Mouse (Mus musculus) retina, embryonic 14.5 days (tissue): ENCODE data around the gene Chrm4.

Experiments used
- DNase-seq: peaks from one replicate; pipeline ENCODE4 v3.0.0-alpha.2; 2015; ENCODE audit warnings: low spot score

Gene Chrm4

DNA sequence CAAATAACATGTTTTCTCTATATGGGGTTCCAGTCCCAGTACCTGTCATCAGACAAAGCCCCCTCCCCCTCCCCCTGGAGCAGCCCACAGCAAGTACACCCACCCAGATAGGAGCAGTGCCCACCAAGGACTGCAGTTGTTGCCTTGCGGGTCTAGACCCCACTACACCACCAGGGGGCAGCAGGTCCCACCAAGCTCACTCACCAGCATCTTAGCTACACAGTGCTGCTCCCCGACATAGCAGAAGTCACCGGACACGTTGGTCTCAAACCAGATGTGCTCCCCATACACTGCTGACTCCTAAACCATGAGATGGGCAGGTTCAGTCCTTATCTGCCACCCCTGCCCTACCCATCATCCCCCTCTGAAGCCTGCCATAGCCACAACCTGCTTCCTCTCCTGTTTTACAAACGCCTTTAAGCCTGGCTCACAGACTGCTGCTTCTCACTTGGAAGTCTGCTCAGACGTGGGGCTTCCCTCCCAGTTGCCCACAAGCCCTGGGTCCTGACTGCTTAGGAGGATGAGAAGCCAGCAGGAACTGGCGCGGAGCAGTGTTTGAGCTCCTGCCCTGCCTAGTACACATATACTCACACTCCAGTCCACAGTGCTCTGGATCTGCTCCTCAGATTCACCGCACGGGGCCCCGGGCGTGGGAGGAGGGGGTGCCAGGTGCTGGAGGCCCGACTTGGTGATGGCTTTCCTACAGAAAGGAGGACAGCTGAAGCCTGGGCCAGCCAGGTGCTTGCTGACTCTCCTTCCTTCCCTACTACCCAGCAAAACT, 17.3 kb downstream of the Chrm4 start:
- peak; percentile 89 for DNase-seq

DNA sequence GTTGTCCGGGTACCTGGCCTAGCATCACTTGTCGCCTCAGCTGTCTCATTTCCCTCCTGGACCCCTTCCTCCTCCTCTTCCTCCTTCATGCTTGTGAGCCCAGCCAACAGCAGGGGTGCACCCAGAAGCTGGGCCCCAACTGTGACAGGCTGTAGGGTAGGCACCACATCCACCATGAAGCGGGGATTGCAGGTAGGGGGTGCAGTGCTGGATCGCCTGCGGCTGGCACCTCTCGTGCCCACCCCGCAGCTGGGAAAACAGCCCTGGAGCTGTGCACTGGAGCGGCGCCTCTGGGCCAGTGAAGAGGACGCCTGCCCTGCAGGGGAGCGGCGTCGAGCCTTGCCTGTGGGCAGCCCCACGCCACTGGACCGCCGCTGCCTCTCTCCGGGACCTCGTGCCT, 18.4 kb downstream of the Chrm4 start, which contains the start of gene Gm9821:
Gene Gm9821 (plus strand): TSS at position 221 of the 400 bp plus-strand sequence.
- no peak for DNase-seq

DNA sequence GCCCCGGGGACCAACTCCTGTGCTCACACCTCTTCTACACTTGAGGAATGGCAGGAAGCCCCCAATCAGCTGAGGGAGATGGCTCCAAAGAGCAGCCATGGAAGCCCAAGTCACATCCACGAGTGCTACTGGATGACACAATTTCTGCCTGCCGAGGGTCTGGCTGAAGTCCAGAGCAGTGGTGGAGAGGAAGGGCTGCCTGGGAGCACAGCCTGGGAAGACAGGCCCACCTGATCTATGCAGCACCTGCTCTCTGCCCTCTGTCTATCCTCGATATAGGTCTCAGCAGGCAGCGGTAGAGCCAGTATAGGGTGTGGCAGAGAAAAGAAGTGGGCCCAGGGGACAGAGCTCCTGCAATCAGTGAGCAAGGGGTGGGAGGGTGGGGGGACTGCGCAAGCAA, 19.8 kb downstream of the Chrm4 start:
- no peak for DNase-seq

DNA sequence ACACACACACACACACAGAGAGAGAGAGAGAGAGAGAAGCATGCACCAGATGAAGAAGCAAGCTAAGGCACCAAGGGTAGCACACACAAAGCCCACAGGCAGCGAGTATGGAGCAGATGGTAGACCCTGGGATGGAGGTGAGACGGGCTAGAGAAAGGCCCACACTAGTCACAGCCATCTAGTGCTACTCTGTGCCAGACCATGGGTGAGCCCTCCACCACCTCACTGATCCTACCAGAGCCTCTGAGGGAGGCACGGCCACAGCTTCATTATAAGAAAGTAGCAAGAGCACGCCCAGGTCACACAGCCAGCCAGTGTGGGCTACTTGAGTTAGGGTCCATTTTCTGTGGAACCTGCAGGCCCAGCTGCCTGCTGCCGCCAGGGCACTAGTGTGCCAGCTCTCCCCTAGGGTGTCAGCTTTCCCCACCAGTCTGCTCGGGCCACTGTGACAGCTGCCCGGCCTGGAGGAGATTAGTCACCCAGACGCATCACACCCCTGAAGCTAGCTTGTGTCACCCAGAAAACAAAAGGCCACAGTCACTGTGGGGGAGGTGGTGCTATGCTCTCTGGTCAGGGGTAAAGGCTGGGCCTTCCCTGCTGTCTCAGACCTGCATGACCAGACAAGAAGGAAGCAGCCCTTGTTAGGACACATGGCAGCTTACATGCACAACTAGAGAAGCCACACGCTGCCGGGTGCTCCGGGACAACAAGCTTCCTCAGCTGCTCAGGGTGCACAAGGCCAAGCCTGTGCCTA, 20.5 kb downstream of the Chrm4 start:
- peak; percentile 36 for DNase-seq

DNA sequence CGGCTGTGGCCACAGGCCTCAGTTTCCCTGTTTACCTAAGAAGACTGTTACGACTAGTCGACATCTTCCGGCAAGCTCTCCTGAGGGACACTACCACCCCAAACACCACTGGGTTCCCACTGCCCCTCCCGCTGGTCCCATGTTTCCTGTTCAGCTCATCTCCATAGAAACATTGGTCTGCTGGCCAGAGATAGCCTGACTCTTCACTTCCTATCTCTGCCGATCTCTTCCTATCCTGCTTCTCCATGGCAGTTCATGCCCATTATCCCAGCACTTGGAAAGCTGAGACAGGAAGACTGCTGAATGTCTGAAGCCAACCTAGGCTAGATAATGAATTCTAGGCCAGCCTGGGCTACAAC, 21.1 kb downstream of the Chrm4 start:
- DNase-seq, result no peak

DNA sequence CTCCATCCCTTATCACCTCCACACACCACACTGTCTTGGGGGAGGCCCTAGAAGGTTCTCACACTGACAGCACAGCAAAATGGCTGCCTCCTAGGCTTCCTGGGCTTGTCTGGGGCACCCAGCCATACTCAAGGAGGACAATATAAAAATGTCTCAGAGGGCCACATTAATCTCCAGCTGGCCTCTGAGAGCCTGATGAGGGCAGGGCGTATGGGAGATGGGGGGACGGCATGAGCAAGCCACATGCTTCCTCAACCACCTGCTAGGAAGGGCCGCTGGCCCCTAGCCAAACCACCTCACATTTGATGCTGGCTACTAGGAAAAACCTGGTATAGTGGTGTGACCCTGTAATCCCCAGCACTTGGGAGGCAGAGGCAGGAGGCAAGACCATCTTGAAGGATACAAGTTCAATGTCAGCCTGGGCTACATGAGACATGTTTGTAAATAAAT, 21.8 kb downstream of the Chrm4 start:
- DNase-seq, result no peak

DNA sequence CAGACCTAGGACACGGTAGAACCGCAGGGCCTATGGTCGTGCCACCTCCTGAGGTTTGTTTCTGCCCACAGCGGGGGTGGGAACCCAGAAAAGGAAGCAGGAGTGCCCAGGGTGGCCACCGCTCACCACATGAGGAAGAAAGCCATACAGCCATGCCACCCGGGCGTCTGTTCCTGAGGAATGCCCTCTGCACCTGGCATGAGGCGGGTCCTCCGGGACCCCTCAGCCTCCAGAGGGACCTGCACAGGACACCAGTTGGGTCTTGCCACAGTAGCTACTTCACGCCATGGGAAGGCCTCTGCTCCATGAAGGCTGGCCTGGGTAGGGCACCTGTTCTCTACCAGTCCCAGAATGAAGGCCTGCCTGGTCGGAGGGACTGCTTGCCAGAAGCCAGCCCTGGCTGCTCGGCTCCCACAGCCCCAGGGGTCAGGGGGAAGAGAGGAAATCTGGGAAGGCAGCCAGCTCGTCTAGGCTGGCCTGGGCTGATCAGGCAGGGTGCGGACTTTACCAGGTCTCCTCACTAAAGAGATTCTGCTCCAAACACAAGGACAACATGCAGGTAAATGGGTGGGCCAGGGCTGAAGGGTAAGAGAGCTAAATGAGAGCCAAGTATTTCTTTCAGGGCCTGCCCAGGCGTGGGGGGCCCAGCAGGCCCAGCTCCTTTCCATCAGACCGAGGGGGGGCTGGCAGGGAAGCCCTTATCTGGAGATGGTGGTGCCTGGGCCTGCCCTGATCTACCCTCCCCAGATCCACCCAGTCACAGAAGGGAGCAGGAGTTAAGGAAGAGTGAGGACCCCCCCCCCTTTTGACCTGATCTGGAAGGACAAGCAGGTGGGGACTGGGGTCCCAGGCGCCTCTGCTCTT, 22.6 kb downstream of the Chrm4 start:
- no peak for DNase-seq

DNA sequence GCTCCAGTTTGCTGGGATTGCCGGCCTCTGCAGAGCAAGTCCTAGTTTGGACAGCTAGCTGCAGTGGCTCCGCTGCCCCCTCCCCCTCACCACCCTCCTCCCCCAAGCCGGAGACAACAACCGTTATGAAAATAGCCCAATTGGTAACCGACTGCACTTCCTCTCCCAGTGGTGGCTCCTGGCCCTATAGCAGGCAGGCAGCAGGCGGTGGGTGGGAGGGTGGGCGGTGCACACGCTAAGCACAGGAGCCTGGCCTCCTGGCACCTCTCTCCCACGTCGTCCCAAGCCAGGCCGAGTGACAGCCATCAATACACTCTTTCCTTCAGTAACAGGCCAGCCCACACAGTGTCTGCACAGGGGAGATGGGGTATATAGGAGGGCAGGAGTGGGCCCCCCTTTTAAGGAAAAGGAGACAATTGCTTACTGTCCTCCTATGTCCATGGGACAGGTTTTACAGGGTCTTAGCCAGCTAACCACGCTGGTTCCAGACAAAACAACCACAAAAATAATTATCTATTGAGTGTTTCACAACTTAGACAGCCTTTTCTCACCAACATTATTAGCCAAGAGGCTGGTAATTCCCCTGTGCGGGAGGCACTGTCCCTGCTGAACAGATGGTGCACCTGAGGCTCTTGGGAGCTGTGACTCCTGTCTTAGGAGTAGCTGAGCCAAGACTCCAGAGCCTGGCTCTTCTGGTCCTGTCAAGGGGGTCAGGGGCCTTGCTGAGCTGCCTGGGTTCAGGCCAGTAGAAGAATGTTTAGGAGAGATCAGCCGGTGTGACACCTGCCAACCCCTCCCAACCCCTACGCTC, 23.4 kb downstream of the Chrm4 start:
- DNase-seq, result peak; percentile 73

DNA sequence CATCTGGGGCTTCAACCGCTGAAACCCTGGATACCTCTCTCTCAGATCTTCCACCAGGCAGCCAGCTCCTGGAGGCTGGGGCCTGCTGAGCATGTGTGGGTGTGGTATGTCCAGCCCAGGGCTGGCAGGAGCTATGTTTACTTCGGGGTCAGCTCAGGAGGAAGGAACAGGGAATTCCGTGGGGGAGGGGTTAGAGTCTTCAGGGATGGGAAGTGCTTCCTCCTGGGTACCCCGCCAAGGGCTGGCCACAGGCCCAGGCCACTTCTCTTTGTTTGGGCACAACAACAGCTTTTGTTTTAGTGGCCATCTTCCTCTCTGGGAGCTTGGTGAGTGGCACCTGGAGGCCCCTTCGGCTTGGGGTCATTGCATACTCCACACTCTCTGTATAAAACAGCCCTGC, 26.8 kb downstream of the Chrm4 start:
- DNase-seq, result no peak

DNA sequence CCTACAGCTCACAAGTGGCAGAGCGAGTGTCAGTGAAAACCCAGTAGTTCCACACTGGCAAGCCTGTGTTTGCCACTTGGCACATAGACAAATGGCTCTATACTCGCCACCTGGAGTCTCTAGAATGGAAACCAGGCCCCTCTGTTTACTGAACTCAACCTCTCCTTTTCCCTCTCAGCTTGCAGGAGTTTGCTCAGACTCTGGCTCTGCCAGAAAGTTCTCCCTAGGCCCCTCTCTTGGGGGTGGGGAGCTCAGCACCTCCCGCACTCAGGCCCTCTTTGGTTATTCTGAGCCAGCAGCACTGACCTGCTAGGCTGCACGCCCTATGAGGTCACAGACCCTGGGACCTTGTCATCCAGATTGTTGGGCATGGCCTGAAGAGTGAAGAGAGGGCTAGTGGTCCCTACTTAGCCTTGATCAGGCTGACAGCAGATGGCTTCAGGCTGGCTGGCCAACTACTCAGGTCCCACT, 28.1 kb downstream of the Chrm4 start:
- DNase-seq, result no peak

DNA sequence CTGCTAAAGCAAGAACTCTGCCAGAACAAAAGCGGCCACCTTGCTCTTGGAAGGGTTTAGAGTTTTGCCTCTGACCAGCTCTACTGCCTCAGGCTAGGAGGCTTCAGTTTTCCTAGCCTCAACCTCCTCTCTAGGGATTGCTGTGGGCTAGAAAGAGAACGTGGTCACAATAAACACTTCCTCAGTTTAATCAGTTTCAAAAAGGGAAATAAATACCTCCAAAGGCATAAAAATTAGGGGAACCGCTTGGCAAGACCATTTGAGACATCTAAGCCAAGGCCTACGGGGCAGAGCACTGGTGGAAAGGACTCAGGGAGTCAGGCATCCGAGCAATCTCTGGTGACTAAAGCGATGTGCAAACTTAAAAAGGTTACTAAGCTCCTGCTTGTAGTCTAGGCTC, 28.8 kb downstream of the Chrm4 start:
- no peak for DNase-seq

DNA sequence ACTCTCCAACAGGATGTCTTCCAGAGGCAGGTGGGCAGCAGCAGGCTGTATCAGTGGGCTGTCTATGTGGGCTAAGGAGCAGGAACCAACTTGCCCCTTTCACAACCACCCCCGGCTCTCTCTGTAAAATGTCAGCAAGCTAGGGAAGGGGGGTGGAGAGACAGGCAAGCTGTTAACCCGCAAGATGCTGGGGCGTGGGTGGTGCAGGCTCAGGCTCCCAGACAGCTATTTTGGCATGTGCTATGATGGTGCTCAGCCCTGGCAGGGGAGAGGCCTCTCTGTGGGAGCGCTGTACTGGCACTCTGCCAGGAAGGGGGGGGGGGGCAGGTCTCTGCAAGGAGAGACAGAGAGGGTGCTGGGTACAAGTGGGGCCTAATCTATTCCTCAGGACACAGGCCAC, 30.0 kb downstream of the Chrm4 start:
- DNase-seq, result no peak

DNA sequence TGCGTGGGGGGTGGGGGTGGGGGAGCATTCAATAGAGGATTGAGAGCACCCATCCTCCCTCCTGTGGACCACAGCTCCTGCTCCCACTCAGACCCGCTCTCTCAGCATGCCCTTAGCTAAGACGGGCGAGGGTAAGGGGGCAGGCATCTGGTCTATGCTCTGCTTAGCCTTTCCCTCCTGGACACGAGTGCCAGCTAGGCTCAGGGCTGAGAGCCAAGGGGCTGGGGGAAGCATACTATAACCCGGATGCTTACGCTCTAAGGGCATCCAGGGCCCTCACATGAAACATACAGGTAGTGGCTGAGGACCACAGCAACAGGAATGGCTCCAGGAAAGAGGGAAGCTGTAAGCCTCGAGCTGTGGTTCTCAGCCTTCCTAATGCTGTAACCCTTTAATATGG, 31.0 kb downstream of the Chrm4 start:
- DNase-seq, result no peak

DNA sequence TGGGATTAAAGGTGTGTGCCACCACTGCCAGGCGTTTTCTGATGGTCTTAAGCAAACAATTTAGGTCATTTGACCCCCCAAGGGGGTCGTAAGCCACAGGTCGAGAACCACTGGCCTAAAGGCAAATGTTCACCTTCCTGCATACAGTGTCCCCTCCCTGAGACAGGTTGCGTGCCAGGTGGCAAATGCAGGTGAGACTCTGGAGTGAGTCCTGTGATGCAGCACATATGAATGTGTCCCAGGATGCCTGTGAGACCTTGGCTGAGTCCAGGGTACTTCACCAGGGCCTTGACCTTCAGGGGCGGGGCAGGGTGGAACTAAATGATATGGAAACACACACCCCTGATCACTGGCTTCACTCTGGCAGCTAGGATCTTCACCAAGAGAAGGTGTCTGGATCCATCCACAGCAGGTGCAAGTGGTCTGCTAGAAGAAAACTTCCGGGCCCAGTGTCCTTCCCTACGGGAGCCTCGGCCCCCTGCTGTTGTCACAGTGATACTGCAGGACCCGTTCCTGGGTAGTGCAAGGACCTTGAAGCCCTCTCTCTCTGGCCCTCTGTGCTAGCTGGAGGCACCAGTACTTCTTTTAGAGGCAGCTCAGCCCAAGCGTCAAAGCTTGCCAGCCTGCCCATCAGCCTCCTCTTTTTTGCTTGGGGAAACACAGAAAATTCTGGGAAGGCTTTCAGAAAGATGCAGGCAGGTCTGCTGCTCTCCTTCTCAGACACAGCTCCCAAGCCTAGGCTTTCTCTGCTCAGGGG, 31.8 kb downstream of the Chrm4 start:
- DNase-seq, result peak; percentile 77

DNA sequence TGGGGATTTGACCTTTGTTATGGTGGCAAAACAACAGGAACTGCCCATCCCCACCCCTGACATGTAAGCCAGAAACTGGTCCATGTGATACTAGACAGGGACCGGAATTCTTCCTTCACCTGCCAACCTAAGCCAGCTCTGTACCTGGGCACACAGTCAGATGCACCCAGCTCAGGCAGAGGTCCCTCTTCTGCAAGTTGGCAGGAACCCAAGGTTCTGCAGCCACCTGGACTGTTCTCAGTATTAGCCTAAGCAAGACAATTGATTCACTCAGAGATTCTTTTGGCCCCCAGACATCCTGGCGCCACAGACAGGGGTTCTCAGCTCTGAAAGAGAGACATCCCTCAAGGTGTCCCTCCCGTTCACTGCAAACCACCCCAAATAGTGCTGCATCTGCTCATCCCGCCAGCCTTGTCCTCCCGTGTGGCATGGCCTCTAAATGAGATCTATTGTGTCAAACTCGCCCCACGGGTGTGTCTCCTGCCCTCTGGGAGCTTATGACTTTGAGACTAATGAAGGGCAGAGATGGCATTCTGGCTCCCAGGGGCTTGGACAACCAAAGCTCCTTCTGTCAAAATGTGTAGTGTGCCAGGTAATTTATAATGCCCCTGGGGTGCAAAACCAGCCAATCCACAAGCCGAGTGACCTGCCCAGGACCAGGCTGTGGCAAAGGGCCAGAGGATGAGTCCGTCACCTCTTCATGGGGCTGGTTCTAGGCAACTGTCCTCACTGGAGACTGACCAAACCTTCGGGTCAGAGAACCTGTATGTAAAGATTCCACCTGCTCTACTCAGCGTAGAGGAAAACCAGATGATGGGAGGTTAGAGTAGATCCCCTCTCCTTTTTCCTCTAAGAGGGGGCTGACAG, 32.7 kb downstream of the Chrm4 start:
- DNase-seq, result no peak

DNA sequence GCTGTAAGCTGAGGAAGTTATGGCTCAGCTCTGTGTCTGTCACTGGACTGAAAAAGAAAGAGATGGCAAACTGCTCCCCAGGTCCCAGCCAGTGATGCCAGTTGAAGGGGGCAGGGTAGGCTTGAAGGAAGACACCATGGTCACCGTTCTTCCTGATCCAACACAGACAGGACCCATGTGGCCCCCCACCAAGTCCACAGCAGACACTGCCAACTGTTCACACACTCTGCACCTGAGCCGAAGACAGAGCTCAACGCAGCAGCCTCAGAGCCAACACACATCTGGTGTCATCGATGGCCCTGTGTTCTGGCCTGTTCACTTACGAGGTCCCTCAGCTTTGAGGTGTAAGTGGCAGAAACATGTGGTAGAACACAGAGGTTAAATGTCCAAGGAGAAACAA, 33.4 kb downstream of the Chrm4 start:
- no peak for DNase-seq

DNA sequence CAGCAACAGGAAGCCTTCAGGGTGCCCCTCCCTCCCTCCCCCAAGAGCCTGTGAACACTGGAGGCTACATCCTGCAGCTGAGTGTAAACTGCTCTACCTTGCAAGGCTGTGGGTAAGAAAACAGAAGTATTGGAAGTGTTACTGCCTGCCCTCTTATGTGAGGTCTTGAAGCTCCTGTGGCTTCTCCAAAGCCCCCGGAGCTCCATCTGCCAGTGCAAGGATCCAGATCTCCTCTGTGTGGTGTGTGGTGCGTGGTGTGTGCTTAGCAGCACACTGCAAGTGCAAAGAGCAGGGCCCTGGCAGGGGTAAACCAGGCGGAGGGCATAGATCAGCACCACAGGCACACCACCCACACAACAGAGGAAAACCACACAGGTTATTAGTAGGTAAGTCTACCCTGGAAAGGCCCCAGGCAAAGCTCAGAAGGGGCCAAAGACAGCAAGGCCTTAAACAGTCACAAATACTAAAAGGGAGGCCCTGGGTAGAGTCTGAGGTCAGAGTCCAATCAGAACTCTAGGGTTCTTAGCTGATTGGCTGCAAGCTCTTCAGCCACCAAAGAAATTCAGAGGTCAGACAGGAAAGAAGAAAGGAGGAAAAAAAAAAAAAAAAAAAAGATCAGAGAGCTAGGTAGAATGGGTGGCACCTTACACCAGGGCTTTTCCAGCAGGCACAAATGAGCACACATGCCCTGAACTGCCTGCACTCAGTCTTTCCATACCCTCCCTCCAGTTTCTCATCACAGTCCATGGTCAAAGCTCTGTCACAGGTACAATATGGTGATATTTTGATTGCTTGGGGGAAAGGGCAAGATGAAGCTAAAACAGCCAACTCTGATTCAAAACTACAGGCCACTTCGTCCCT, 35.1 kb downstream of the Chrm4 start:
- DNase-seq, result no peak

DNA sequence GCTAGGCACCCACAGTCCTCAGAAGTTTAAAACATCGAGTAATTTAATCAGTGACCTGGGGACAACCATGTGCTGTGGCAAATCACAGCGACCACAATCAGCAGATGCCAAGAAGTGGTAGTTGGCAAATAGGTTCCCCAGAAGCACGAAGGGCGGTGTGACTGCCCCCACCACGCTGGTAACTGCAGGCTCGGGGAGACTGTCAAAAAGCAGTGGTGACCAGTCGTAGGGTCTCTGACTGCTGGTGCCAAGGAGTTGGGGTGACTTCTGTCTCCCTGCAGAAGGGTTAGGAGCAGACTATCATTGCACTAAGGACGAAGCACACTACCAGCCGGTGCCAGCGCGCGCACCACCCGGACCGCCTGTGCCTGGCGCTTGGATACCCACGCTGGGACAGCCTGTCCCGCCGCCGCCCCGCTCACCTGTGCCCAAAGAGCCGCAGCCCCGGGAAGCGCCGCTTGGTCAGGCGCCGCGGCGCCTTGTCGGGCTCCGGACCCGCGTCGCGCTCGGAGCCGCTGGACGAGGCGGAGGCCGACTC, 35.9 kb downstream of the Chrm4 start:
- DNase-seq, result no peak
